Mouse (Mus musculus): ENCODE measurements around the gene Kcnn4. TPM values are rescaled to one million over a fixed set of nuclear protein-coding genes. Genes with fewer than 3 reads are reported as not detected.
"Not testable (repeated sequence)": the region's sequence is repeated elsewhere in the genome, so short reads cannot be mapped to it uniquely, and the experiment has no call there.

The Kcnn4 gene
- polyA plus RNA-seq, 1 experiment: not detected

DNA sequence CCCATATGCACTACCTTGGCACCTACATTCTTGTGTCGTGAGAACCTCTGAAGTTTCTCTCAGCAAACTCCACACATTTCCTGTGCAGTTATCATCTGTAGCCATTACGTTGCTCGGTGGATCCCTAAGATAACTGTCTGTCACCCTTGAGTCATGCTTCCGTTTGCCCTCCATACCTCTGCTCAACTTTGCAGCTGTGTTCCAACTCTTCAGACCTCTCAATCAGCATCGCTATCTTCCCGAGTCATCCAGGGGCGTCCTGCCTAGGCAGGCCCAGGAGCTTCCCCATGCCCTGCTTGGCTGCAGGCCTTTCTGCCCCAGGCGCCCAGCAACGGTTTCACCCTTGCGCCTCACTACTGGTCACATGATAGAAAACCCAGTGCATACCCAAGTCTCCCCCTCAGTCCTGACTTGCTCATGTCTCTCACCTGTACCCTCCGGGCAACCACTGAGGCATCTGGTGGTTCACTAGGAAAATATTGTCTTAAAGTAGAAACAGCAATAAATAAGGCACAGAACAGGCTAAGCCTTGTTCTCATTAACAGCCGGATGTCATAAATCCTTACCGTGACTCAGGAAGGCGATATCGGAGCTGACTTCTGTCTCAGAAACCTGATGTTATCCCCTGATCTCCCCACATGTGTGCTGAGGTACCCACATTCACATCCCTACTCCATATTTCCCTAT, 24.6 kb downstream of the Kcnn4 start:
- H3K27ac ChIP-seq (replicated peaks; ENCODE audit: low read depth, low read length): peak overlapping the region; percentile 17; the same call in 1 of the 2 replicates
- H3K4me1 ChIP-seq (ENCODE audit: control insufficient read depth, insufficient read depth, insufficient read length, low read length): peaks cover 7% of the 10 kb centered on the region; the same call in 1 of the 2 replicates
- no peak overlapping the region for H3K4me3 ChIP-seq (ENCODE audit: insufficient read depth, low read depth, low read length)

GRCm38 (mm10) chr7:24396832-24397231, 26.8 kb downstream of the Kcnn4 start:
- H3K27ac ChIP-seq (replicated peaks; ENCODE audit: low read depth, low read length): no peak overlapping the region
- H3K4me3 ChIP-seq (ENCODE audit: insufficient read depth, low read depth, low read length): no peak overlapping the region
- peaks cover 10% of the 10 kb centered on the region; the same call in 1 of the 2 replicates for H3K4me1 ChIP-seq (ENCODE audit: control insufficient read depth, insufficient read depth, insufficient read length, low read length)

DNA sequence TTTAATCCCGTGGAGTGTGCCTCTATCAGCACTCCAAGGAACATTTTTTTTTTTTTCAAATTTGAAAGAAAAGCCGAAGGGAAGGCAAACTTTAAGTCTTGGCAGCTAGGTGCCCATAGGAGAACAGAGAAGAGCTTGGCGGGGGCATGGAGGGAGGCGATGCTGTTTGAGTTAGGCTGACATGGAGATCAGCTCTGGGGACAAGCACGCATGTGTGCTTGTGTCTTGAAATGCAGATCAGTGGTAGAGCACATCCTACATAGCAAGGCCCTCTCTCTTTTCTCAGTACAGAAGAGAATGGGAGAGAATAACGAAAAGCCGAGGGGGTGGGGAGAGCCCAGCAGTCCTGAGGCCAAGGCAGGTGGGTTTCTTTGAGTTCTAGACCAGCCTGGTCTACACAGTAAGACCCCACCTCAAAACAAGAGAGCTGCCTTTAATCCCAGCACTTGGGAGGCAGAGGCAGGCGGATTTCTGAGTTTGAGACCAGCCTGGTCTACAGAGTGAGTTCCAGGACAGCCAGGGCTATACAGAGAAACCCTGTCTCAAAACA, 28.4 kb downstream of the Kcnn4 start:
- H3K4me3 ChIP-seq (ENCODE audit: insufficient read depth, low read depth, low read length): no peak overlapping the region
- no peak overlapping the region for H3K27ac ChIP-seq (replicated peaks; ENCODE audit: low read depth, low read length)
- peaks cover 10% of the 10 kb centered on the region; the same call in 1 of the 2 replicates for H3K4me1 ChIP-seq (ENCODE audit: control insufficient read depth, insufficient read depth, insufficient read length, low read length)

- Histone ChIP-seq H3K4me3 (ENCODE audit: insufficient read depth, low read depth, low read length) (peak within 1 kb of the TSS; percentile 75), H3K27ac (replicated peaks; ENCODE audit: low read depth, low read length) (peak within 1 kb of the TSS; percentile 96), H3K4me1 (ENCODE audit: control insufficient read depth, insufficient read depth, insufficient read length, low read length) (peaks cover 10% of the 10 kb centered on the region; the same call in 1 of the 2 replicates)
Observed at GRCm38 (mm10) chr7:24399256-24400081, 29.4 kb downstream of the Kcnn4 start, which contains the start of gene Smg9. TSS of gene Smg9 (plus strand) at chr7:24399619.

- peak overlapping the region; percentile 32 for H3K27ac ChIP-seq (replicated peaks; ENCODE audit: low read depth, low read length)
- peaks cover 6% of the 10 kb centered on the region; the same call in 1 of the 2 replicates for H3K4me1 ChIP-seq (ENCODE audit: control insufficient read depth, insufficient read depth, insufficient read length, low read length)
Observed at GRCm38 (mm10) chr7:24400082-24400452, 30.0 kb downstream of the Kcnn4 start.

DNA sequence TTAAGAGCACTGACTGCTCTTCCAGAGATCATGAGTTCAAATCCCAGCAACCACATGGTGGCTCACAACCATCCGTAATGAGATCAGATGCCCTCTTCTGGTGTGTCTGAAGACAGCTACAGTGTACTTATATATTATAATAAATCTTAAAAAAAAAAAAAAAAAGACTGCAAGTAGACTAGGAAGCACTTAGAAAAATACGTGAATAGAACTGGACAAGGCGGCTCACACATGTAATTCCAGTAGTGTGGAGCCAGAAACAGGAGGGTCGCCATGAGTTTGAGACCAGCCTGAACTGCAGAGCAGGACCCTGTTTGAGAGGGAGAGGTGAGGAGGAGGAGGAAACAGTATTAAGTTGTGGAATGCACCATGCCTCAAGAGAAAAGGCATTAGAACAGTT, 30.4 kb downstream of the Kcnn4 start:
- H3K4me1 ChIP-seq (ENCODE audit: control insufficient read depth, insufficient read depth, insufficient read length, low read length); H3K4me3 ChIP-seq (ENCODE audit: insufficient read depth, low read depth, low read length); H3K27ac ChIP-seq (replicated peaks; ENCODE audit: low read depth, low read length): not testable (repeated sequence)

More at GRCm38 (mm10) chr7:24400082-24400452, 30.0 kb downstream of the Kcnn4 start:
- peak overlapping the region; percentile 75 for H3K4me3 ChIP-seq (ENCODE audit: insufficient read depth, low read depth, low read length)

DNA sequence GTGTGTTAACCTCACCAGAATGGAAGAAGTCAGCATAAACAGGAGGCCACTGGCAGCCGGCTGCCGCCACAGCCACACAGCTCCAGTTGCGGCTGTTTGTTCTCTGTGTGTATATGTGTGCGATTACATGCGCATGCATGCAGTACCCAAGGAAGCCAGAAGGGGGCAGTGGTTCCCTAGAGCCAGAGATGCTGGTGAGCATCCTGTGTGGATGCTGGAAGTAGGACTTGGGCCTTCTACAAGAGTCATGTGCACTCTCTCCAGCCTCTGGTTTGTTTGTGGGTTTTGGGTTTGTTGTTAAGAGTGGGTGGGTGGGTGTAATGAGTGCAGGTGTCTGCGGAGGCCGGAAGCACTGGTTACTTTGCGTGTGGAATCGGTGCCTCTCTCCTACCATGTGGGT, 32.8 kb downstream of the Kcnn4 start:
- H3K27ac ChIP-seq (replicated peaks; ENCODE audit: low read depth, low read length): no peak overlapping the region
- H3K4me1 ChIP-seq (ENCODE audit: control insufficient read depth, insufficient read depth, insufficient read length, low read length): peaks cover 6% of the 10 kb centered on the region; the same call in 1 of the 2 replicates
- H3K4me3 ChIP-seq (ENCODE audit: insufficient read depth, low read depth, low read length): no peak overlapping the region

DNA sequence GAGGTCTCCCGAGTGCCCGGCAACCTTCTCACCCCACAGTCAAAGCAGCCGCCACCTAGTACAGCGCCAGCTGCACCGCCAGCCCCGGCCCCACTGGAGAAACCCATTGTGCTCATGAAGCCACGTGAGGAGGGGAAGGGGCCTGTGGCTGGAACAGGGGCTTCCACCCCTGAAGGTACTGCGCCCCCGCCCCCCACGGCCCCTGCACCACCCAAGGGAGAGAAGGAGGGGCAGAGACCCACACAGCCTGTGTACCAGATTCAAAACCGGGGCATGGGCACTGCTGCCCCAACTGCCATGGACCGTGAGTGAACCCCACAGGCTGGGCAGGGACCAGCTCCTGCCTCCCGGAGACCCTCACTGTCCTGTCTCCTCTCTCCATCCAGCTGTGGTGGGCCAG, 35.6 kb downstream of the Kcnn4 start:
- H3K4me3 ChIP-seq (ENCODE audit: insufficient read depth, low read depth, low read length): no peak overlapping the region
- H3K27ac ChIP-seq (replicated peaks; ENCODE audit: low read depth, low read length): no peak overlapping the region
- H3K4me1 ChIP-seq (ENCODE audit: control insufficient read depth, insufficient read depth, insufficient read length, low read length): peaks cover 3% of the 10 kb centered on the region; the same call in 1 of the 2 replicates

- no peak overlapping the region for H3K27ac ChIP-seq (replicated peaks; ENCODE audit: low read depth, low read length)
- H3K4me1 ChIP-seq (ENCODE audit: control insufficient read depth, insufficient read depth, insufficient read length, low read length): no peaks in the 10 kb centered on the region
- no peak overlapping the region for H3K4me3 ChIP-seq (ENCODE audit: insufficient read depth, low read depth, low read length)
Observed at GRCm38 (mm10) chr7:24406528-24407344, 36.7 kb downstream of the Kcnn4 start.

DNA sequence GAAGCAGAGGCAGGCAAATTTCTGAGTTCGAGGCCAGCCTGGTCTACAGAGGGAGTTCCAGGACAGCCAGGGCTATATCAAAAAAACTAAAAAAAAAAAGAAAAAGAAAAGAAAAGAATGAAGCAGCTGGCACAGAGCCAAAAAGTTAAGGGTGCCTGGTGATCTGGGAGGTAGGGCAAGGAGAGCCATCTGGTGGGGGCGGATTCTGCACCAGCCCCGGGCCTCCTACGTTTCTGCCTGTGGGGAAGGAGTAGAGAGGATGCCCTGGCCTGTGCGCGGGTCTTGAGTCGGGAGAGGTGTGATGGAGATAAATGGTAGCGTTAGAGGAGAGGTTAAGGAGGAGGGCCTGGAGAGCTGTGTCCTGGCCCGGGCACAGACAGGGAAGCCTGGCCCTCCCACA, 38.1 kb downstream of the Kcnn4 start:
- Histone ChIP-seq H3K27ac (replicated peaks; ENCODE audit: low read depth, low read length) (no peak overlapping the region), H3K4me3 (ENCODE audit: insufficient read depth, low read depth, low read length) (no peak overlapping the region), H3K4me1 (ENCODE audit: control insufficient read depth, insufficient read depth, insufficient read length, low read length) (no peaks in the 10 kb centered on the region)

DNA sequence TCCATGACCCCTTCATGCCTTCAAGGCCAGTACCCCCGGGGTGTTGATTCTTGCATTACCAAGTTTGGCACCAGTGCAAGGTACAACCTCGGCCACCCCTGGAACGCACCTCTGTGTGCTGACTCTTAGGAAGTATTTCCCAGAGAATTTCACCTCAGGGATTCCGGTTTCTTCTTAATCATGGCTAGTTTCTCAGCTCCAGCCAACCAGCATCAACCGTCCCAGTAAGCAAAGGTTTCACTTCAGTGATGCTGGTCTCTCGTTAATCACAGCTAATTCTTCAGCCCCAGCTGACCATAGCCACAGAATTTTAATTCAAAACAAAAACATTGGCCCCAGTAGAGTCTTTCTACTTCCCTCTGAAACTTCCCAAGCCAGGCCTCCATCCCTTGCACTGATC, 40.1 kb downstream of the Kcnn4 start:
- no peaks in the 10 kb centered on the region for H3K4me1 ChIP-seq (ENCODE audit: control insufficient read depth, insufficient read depth, insufficient read length, low read length)
- no peak overlapping the region for H3K4me3 ChIP-seq (ENCODE audit: insufficient read depth, low read depth, low read length)
- H3K27ac ChIP-seq (replicated peaks; ENCODE audit: low read depth, low read length): no peak overlapping the region

DNA sequence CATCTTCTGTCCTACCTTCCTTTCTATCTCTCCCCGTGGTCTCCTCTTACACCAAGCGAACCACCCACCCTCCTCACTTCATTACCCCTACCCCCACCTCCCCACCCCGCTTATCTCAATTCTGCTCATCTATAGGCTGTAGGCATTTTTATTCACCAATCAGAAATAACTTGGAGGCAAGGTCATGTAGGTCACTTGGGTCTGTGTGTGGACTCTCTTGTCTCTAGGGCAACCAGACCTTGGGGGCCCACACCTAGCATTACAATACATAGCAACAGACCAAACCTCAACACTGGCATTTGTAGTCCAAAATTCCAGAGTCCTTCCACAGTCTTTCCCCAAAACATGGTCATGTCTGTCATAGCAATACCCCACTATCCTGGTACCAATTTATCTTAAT, 40.8 kb downstream of the Kcnn4 start:
- no peaks in the 10 kb centered on the region for H3K4me1 ChIP-seq (ENCODE audit: control insufficient read depth, insufficient read depth, insufficient read length, low read length)

GRCm38 (mm10) chr7:24413630-24414029, 43.6 kb downstream of the Kcnn4 start:
- Histone ChIP-seq H3K27ac (replicated peaks; ENCODE audit: low read depth, low read length) (no peak overlapping the region), H3K4me1 (ENCODE audit: control insufficient read depth, insufficient read depth, insufficient read length, low read length) (no peaks in the 10 kb centered on the region), H3K4me3 (ENCODE audit: insufficient read depth, low read depth, low read length) (no peak overlapping the region)

More for the DNA sequence above, 40.8 kb downstream of the Kcnn4 start:
- Histone ChIP-seq H3K27ac (replicated peaks; ENCODE audit: low read depth, low read length) (no peak overlapping the region), H3K4me3 (ENCODE audit: insufficient read depth, low read depth, low read length) (no peak overlapping the region)

- H3K4me3 ChIP-seq (ENCODE audit: insufficient read depth, low read depth, low read length): no peak overlapping the region
- no peak overlapping the region for H3K27ac ChIP-seq (replicated peaks; ENCODE audit: low read depth, low read length)
- no peaks in the 10 kb centered on the region for H3K4me1 ChIP-seq (ENCODE audit: control insufficient read depth, insufficient read depth, insufficient read length, low read length)
Observed at GRCm38 (mm10) chr7:24415261-24415660, 45.2 kb downstream of the Kcnn4 start.

DNA sequence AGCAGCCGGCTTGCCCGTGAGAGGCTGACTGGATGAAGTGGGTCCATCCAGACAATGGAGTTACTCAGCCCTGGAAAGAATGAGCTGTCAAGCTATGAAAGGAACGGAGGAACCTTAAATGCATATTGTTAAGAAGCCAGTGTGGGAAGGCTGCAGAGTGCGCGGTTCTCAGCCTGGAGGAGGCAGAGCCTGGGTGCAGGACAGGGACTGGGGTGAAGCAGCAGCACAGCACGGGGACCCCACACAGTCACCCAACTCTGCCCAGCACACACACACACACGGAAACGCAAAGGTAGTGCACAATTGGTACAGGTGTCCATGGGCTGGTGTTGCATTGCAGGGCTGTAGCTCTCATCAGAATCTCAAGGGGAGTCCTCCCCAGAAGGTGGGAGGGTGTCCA, 49.5 kb downstream of the Kcnn4 start:
- Histone ChIP-seq H3K4me3 (ENCODE audit: insufficient read depth, low read depth, low read length) (no peak overlapping the region), H3K27ac (replicated peaks; ENCODE audit: low read depth, low read length) (no peak overlapping the region), H3K4me1 (ENCODE audit: control insufficient read depth, insufficient read depth, insufficient read length, low read length) (no peaks in the 10 kb centered on the region)
